Mouse (Mus musculus) urinary bladder, adult 18-20 months (tissue): Measurements from ENCODE around the gene Ica1.

Experiments used
- DNase-seq, 2 experiments: peaks; one replicate each; pipeline ENCODE4 v3.0.0; 2022; ENCODE audit warnings: low spot score in 2 of 2, mixed read lengths in 2 of 2

Ica1 gene

GRCm38 (mm10) chr6:8691199-8691975 is 86.9 kb downstream of the Ica1 start:
- DNase-seq, result no peak

- no peak for DNase-seq
Observed at GRCm38 (mm10) chr6:8690441-8690840, 87.8 kb downstream of the Ica1 start.

GRCm38 (mm10) chr6:8686678-8687580 is 91.4 kb downstream of the Ica1 start:
- no peak for DNase-seq

GRCm38 (mm10) chr6:8683379-8683778 is 94.9 kb downstream of the Ica1 start:
- DNase-seq, result no peak

- DNase-seq, result no peak
Observed at GRCm38 (mm10) chr6:8680931-8681330, 97.4 kb downstream of the Ica1 start.

- no peak for DNase-seq
Observed at GRCm38 (mm10) chr6:8673013-8673412, 105.3 kb downstream of the Ica1 start.

GRCm38 (mm10) chr6:8669343-8669742 is 108.9 kb downstream of the Ica1 start:
- DNase-seq, result no peak

- no peak for DNase-seq
Observed at GRCm38 (mm10) chr6:8668013-8668811, 110.1 kb downstream of the Ica1 start.

GRCm38 (mm10) chr6:8665786-8666185 is 112.5 kb downstream of the Ica1 start:
- DNase-seq, result no peak

GRCm38 (mm10) chr6:8664956-8665355 is 113.3 kb downstream of the Ica1 start:
- no peak for DNase-seq

GRCm38 (mm10) chr6:8663092-8663740 is 115.1 kb downstream of the Ica1 start:
- DNase-seq, result no peak

- DNase-seq, result no peak
Observed at GRCm38 (mm10) chr6:8661404-8661803, 116.9 kb downstream of the Ica1 start.

- no peak for DNase-seq
Observed at GRCm38 (mm10) chr6:8660076-8660475, 118.2 kb downstream of the Ica1 start.

- no peak for DNase-seq
Observed at GRCm38 (mm10) chr6:8659194-8659959, 118.9 kb downstream of the Ica1 start.

- no peak for DNase-seq
Observed at GRCm38 (mm10) chr6:8658431-8658830, 119.9 kb downstream of the Ica1 start.

- DNase-seq, result no peak
Observed at GRCm38 (mm10) chr6:8657459-8657858, 120.8 kb downstream of the Ica1 start.

GRCm38 (mm10) chr6:8655454-8655853 is 122.8 kb downstream of the Ica1 start:
- DNase-seq, result no peak

GRCm38 (mm10) chr6:8650413-8650812 is 127.9 kb downstream of the Ica1 start:
- DNase-seq, result no peak

GRCm38 (mm10) chr6:8649295-8649865 is 128.9 kb downstream of the Ica1 start:
- DNase-seq, result no peak

- DNase-seq, result no peak
Observed at GRCm38 (mm10) chr6:8648185-8648901, 129.9 kb downstream of the Ica1 start.
